Mouse (Mus musculus) gastrocnemius, postnatal 10 days (tissue): ENCODE data around the gene Cnih1. TPM values are rescaled to one million over a fixed set of nuclear protein-coding genes. Genes with fewer than 3 reads are reported as not detected.

ENCODE experiments used
- total RNA-seq, 2 experiments: library from RNA; stranded (reverse); gene quantifications; 2 replicates each; pipeline ENCODE4 v1.2.3; 2021

Gene Cnih1
- total RNA-seq, 2 experiments from 2014 or later, result 59.6 to 65.7 TPM

Other genes starting within 250 kb of the Cnih1 start
- gene Cdkn3, start 27.9 kb downstream of the Cnih1 start, total RNA-seq, result 1 to 10 TPM; 4.0 to 5.8 TPM
- gene Gmfb, start 33.8 kb upstream of the Cnih1 start, total RNA-seq, result 10 to 100 TPM; 34.2 to 37.8 TPM
- gene Cgrrf1, start 43.7 kb upstream of the Cnih1 start, total RNA-seq, result 10 to 100 TPM; 37.3 to 38.6 TPM
- 10 to 100 TPM; 39.4 to 46.3 TPM for gene Samd4, start 94.4 kb upstream of the Cnih1 start, total RNA-seq